Mouse (Mus musculus) kidney, adult 2 months (tissue): ENCODE results near the gene Ppm1h.

ENCODE experiments used
- CTCF ChIP-seq: fragments of 200-500 bp; conservative IDR thresholded peaks from 2 replicates; pipeline ENCODE4 v1.5.1; 2011; ENCODE audit warnings: low read depth, mild to moderate bottlenecking, control low read depth, low read length, moderate library complexity, mixed read lengths; ENCODE audit not compliant: insufficient read depth, insufficient read length
- POLR2A ChIP-seq: fragments of 200-500 bp; IDR thresholded peaks from one replicate; pipeline ENCODE4 v1.6.1; 2011; ENCODE audit warnings: low read depth, low read length, control low read depth

- TF ChIP-seq CTCF, result no peak
- TF ChIP-seq POLR2A, result no peak
These were observed 91.8 kb downstream of the Ppm1h start for GRCm38 (mm10) chr10:122770337-122770736.
